Mouse (Mus musculus) heart, embryonic 12.5 days (tissue): Measurements from ENCODE around the gene Dut. TPM values are rescaled to one million over a fixed set of nuclear protein-coding genes. Genes with fewer than 3 reads are reported as not detected.

Experiments used
- ATAC-seq: fragments of 200-750 bp; cut with Nextera tagmentation; 2 replicates; pipeline ENCODE4 v1.8.0; 2017; ENCODE audit warnings: moderate TSS enrichment, moderate library complexity; ENCODE audit not compliant: insufficient number of reproducible peaks, low FRiP score
- H3K27ac ChIP-seq: fragments of 300-500 bp; sonication (generic); 2 replicates; pipeline ENCODE4 v1.5.1; 2016; ENCODE audit warnings: mild to moderate bottlenecking, moderate library complexity; ENCODE audit not compliant: poor library complexity, severe bottlenecking
- H3K27me3 ChIP-seq: fragments of 300-500 bp; sonication (generic); replicated peaks from 2 replicates; pipeline ENCODE4 v1.6.1; 2016; ENCODE audit warnings: mild to moderate bottlenecking, moderate library complexity
- H3K36me3 ChIP-seq: fragments of 300-500 bp; sonication (generic); 2 replicates; pipeline ENCODE4 v1.6.1; 2016; ENCODE audit warnings: mild to moderate bottlenecking, moderate library complexity
- H3K4me1 ChIP-seq: fragments of 300-500 bp; sonication (generic); replicated peaks from 2 replicates; pipeline ENCODE4 v1.6.1; 2016; ENCODE audit warnings: mild to moderate bottlenecking
- H3K4me2 ChIP-seq: fragments of 300-500 bp; sonication (generic); 2 replicates; pipeline ENCODE4 v1.6.1; 2016; ENCODE audit warnings: mild to moderate bottlenecking, moderate library complexity
- H3K4me3 ChIP-seq: fragments of 300-500 bp; sonication (generic); 2 replicates; pipeline ENCODE4 v1.5.1; 2016; ENCODE audit warnings: mild to moderate bottlenecking
- H3K9ac ChIP-seq: fragments of 300-500 bp; sonication (generic); 2 replicates; pipeline ENCODE4 v1.6.1; 2016; ENCODE audit warnings: mild to moderate bottlenecking, moderate library complexity
- H3K9me3 ChIP-seq: fragments of 300-500 bp; sonication (generic); replicated peaks from 2 replicates; pipeline ENCODE4 v1.6.1; 2016; ENCODE audit warnings: mild to moderate bottlenecking, moderate library complexity
- WGBS: fragments of 180-500 bp; shearing (Covaris S2); methylation state at CpG from one replicate; pipeline ENCODE4 v1.1.7; 2016; 5-methylcytosine and 5-hydroxymethylcytosine counted together
- polyA plus RNA-seq: library from polyadenylated mRNA; unstranded; fragments of >200 nt; fragmentation: Nextera tagmentation; extraction: Ambion mirVana; gene quantifications from 2 replicates; pipeline ENCODE4 v1.2.1, GENCODE M21; 2016

Gene Dut
- polyA plus RNA-seq, 1 experiment from 2014 or later: 143 TPM

GRCm38 (mm10) chr2:125285777-125286176, 38.8 kb downstream of the Dut start:
- Histone ChIP-seq H3K27ac (no peak overlapping the region), H3K4me2 (no peak overlapping the region), H3K4me3 (no peak overlapping the region), H3K9me3 (no peaks in the 10 kb centered on the region), H3K4me1 (no peaks in the 10 kb centered on the region; the same call in 1 of the 2 replicates), H3K9ac (no peak overlapping the region), H3K36me3 (no peaks in the 10 kb centered on the region), H3K27me3 (peaks cover 3% of the 10 kb centered on the region; the same call in 1 of the 2 replicates)
- WGBS: 84% methylated on average over 4 of the region's 4 CpGs
- no peak for ATAC-seq

- no peak overlapping the region for H3K27ac ChIP-seq
- no peak overlapping the region for H3K4me3 ChIP-seq
- peaks cover 3% of the 10 kb centered on the region; the same call in 1 of the 2 replicates for H3K27me3 ChIP-seq
- H3K9me3 ChIP-seq: no peaks in the 10 kb centered on the region
- 83% methylated on average over 10 of the region's 10 CpGs for WGBS
- H3K4me1 ChIP-seq: 0 out of 2 replicates have a peak, but pooled peaks cover 4% of the 10 kb centered on the region
- no peak overlapping the region for H3K4me2 ChIP-seq
- no peaks in the 10 kb centered on the region for H3K36me3 ChIP-seq
- no peak overlapping the region for H3K9ac ChIP-seq
- ATAC-seq: no peak
These were observed 43.4 kb downstream of the Dut start for GRCm38 (mm10) chr2:125290197-125290965.

GRCm38 (mm10) chr2:125291101-125291500, 44.1 kb downstream of the Dut start:
- Histone ChIP-seq H3K9ac (no peak overlapping the region), H3K36me3 (no peaks in the 10 kb centered on the region), H3K27ac (no peak overlapping the region), H3K4me2 (no peak overlapping the region), H3K4me3 (no peak overlapping the region), H3K9me3 (no peaks in the 10 kb centered on the region), H3K4me1 (0 out of 2 replicates have a peak, but pooled peaks cover 4% of the 10 kb centered on the region), H3K27me3 (peaks cover 3% of the 10 kb centered on the region; the same call in 1 of the 2 replicates)
- WGBS: 41% methylated on average over 1 of the region's 1 CpGs
- ATAC-seq: no peak

GRCm38 (mm10) chr2:125292616-125293015, 45.6 kb downstream of the Dut start:
- Histone ChIP-seq H3K4me1 (0 out of 2 replicates have a peak, but pooled peaks cover 4% of the 10 kb centered on the region), H3K27ac (no peak overlapping the region), H3K9me3 (no peaks in the 10 kb centered on the region), H3K4me2 (no peak overlapping the region), H3K36me3 (no peaks in the 10 kb centered on the region), H3K9ac (no peak overlapping the region), H3K4me3 (no peak overlapping the region), H3K27me3 (no peaks in the 10 kb centered on the region)
- ATAC-seq: no peak
- WGBS: 48% methylated on average over 7 of the region's 7 CpGs

DNA sequence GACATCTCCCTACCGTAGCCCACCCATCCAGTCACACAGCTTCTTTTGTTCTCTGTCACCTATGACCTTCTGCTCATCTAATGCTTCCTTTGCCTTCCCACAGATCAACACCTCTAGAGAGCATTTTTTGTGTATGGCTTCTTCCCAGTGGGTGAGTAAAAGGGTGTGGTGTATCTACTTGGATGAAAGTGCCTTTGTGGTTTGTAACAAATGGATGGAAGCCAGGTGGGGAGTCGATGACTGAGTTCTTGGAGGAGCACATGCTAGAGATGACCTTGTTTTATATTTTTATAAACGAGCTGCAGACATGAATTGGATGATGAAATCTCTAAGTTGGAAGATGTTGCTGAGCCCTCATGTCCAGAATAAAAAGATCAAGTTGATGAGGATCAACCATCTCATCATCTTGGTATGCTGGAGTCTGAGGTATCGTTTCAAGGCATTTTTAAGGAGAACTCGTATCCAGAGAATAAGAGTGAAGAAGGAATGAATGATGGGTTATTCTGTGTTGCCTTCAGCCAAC, 47.0 kb downstream of the Dut start:
- 73% methylated on average over 5 of the region's 5 CpGs for WGBS
- Histone ChIP-seq H3K36me3 (no peaks in the 10 kb centered on the region), H3K27ac (no peak overlapping the region), H3K4me3 (no peak overlapping the region), H3K4me1 (0 out of 2 replicates have a peak, but pooled peaks cover 4% of the 10 kb centered on the region), H3K27me3 (no peaks in the 10 kb centered on the region), H3K9me3 (no peaks in the 10 kb centered on the region), H3K4me2 (no peak overlapping the region), H3K9ac (no peak overlapping the region)
- no peak for ATAC-seq

- Histone ChIP-seq H3K4me2 (no peak overlapping the region), H3K9me3 (no peaks in the 10 kb centered on the region), H3K9ac (no peak overlapping the region), H3K4me3 (no peak overlapping the region), H3K27me3 (no peaks in the 10 kb centered on the region), H3K27ac (no peak overlapping the region), H3K4me1 (0 out of 2 replicates have a peak, but pooled peaks cover 4% of the 10 kb centered on the region), H3K36me3 (peaks cover 1% of the 10 kb centered on the region; the same call in 1 of the 2 replicates)
- ATAC-seq: no peak
- WGBS: 88% methylated on average over 3 of the region's 3 CpGs
These were observed 48.5 kb downstream of the Dut start for GRCm38 (mm10) chr2:125295526-125295925.

GRCm38 (mm10) chr2:125298841-125299240, 51.9 kb downstream of the Dut start:
- ATAC-seq: no peak
- H3K9ac ChIP-seq: no peak overlapping the region
- peaks cover 32% of the 10 kb centered on the region for H3K36me3 ChIP-seq
- H3K4me1 ChIP-seq: no peaks in the 10 kb centered on the region
- H3K27me3 ChIP-seq: no peaks in the 10 kb centered on the region
- no peak overlapping the region for H3K4me3 ChIP-seq
- WGBS: 82% methylated on average over 1 of the region's 1 CpGs
- no peak overlapping the region for H3K27ac ChIP-seq
- no peaks in the 10 kb centered on the region for H3K9me3 ChIP-seq
- no peak overlapping the region for H3K4me2 ChIP-seq

DNA sequence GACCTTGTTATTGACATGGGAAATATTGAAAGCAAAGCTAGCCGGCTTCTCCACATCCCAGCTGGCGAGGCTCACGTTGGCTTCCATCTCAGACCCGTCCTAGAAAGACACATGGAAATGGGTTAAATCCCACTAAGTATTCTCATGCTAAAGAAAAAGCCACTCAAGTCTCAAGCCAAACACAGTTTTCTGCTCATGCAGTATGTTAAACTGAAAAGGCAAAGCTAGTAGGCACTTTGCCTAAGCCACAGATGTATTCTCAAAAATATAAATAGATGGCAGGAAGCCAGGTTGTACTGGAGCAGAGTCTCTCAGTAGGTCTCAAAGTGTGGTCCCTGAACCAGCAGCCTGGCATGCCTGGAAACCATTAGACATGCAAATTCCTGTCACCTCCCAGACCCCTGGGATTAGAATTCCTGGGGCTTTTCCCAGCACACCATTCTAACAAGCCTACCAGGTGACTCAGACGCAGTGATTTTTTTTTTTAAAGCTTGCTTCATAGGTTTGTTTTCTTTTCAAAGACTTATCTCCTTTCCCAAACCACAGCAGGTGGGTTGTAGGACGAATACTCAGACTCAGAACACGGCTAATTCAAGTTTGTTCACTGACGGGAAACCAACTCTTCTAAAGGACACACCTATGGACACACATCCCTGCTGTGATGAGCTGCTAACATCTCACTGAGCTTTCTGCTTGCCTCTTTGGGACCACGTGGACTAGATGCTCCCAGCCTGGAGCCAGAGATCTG, 55.1 kb downstream of the Dut start:
- no peak for ATAC-seq
- Histone ChIP-seq H3K27me3 (no peaks in the 10 kb centered on the region), H3K36me3 (peaks cover 46% of the 10 kb centered on the region), H3K4me1 (no peaks in the 10 kb centered on the region), H3K9ac (no peak overlapping the region), H3K27ac (no peak overlapping the region), H3K4me2 (no peak overlapping the region), H3K4me3 (no peak overlapping the region), H3K9me3 (no peaks in the 10 kb centered on the region)
- 65% methylated on average over 9 of the region's 9 CpGs for WGBS

- Histone ChIP-seq H3K9ac (no peak overlapping the region), H3K4me2 (no peak overlapping the region), H3K36me3 (peaks cover 51% of the 10 kb centered on the region), H3K27me3 (no peaks in the 10 kb centered on the region), H3K4me3 (no peak overlapping the region), H3K4me1 (no peaks in the 10 kb centered on the region), H3K9me3 (no peaks in the 10 kb centered on the region), H3K27ac (no peak overlapping the region)
- 74% methylated on average over 8 of the region's 8 CpGs for WGBS
- no peak for ATAC-seq
These were observed 55.6 kb downstream of the Dut start for GRCm38 (mm10) chr2:125302625-125302924.

DNA sequence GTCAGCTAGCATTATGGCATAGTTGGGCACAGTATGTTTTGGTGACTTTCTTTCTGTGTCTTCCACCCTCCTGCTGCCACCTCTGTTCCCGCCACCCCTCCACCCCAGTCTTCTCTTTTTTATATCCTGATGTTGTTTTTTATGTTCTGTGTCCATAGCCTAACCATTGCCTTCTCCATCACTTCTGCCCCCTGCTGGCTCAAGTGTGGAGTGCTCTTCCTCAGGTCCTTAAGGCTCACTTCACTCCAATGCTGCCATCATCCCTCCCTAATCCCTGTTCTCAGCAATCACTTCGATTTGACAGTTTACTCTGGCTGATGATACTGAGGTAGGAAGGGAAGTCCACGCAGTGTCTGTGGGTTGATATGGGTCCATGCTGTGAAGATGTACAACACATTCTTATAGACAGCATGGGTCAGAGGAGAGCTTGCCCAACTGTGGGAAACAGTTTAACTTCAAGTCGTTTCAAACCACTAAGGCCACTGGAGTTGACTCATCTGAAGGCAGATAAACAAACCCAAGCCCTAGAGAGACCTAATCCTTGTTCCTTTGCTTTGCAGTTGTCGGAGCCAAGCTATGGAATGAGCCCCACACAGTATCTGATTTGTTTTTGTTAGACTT, 56.9 kb downstream of the Dut start:
- Histone ChIP-seq H3K4me2 (no peak overlapping the region), H3K27ac (no peak overlapping the region)

DNA sequence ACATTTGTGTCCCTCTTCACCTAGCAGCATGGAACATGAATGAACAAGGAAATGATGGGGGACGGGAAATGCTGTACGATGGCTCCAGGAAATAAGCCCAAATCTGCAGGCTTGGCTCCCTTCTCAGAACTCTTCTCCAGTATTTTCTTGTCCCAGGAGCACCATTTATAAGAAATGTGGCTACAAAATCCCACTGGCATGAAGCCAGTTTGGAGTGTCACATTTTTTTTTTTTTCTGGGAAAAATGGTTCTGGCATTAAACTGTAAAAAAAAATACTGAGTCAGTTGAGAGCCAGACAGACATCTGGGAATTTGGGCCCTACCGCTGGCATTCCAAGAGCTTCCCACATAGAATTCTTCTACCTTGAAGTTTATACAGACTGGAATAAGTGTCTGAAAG, 57.8 kb downstream of the Dut start:
- ATAC-seq: no peak
- Histone ChIP-seq H3K27ac (no peak overlapping the region), H3K27me3 (no peaks in the 10 kb centered on the region), H3K4me1 (no peaks in the 10 kb centered on the region), H3K4me2 (no peak overlapping the region), H3K9me3 (no peaks in the 10 kb centered on the region), H3K4me3 (no peak overlapping the region), H3K36me3 (peaks cover 70% of the 10 kb centered on the region), H3K9ac (no peak overlapping the region)
- 85% methylated on average over 3 of the region's 3 CpGs for WGBS

More for the DNA sequence above, 56.9 kb downstream of the Dut start:
- 58% methylated on average over 5 of the region's 5 CpGs for WGBS
- H3K4me3 ChIP-seq: no peak overlapping the region
- no peaks in the 10 kb centered on the region for H3K9me3 ChIP-seq
- H3K36me3 ChIP-seq: peaks cover 61% of the 10 kb centered on the region
- no peak for ATAC-seq
- no peak overlapping the region for H3K9ac ChIP-seq
- H3K4me1 ChIP-seq: no peaks in the 10 kb centered on the region
- no peaks in the 10 kb centered on the region for H3K27me3 ChIP-seq
